Mouse (Mus musculus) ES-E14 (cell line): ENCODE results near the gene Sprr3.

ENCODE experiments used
- CHD2 ChIP-seq: IDR thresholded peaks from 2 replicates; pipeline ENCODE4 v1.6.1; 2014; ENCODE audit warnings: mild to moderate bottlenecking, low read depth, low read length, inconsistent platforms
- HCFC1 ChIP-seq: IDR thresholded peaks from 2 replicates; pipeline ENCODE4 v1.6.1; 2012; ENCODE audit warnings: low read length, inconsistent platforms, borderline replicate concordance; ENCODE audit not compliant: insufficient read depth
- MAFK ChIP-seq: IDR thresholded peaks from 2 replicates; pipeline ENCODE4 v1.6.1; 2014; ENCODE audit warnings: mild to moderate bottlenecking, low read depth, low read length, inconsistent platforms; ENCODE audit not compliant: insufficient read depth
- ZC3H11A ChIP-seq: IDR thresholded peaks from 2 replicates; pipeline ENCODE4 v1.6.1; 2012; ENCODE audit warnings: low read depth, mild to moderate bottlenecking, inconsistent platforms, low read length, borderline replicate concordance
- ZNF384 ChIP-seq: IDR thresholded peaks from 2 replicates; pipeline ENCODE4 v1.6.1; 2012; ENCODE audit warnings: low read depth, low read length, inconsistent platforms

DNA sequence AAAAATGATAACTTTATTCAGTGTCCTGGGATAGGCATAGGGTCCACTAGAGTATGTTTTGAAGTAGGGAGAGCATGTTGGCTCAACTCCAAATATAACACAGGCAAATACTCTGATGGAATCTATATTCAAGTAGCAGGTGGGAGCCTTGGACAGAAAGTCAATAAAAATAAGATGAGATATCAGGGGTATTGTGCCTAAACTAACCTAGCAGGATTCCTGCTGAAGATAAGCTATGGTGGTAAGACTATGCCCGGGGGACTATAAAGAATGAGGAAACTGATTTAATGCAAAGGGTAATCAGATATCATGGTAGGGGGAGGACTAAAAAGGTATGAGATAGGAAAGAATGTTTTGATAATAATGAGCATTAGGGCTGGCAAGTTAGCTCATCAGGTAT is 49.7 kb upstream of the Sprr3 start:
- TF ChIP-seq HCFC1 (no peak), ZC3H11A (no peak), CHD2 (no peak), ZNF384 (no peak), MAFK (no peak)
